Mouse (Mus musculus) olfactory bulb, adult 2 months (tissue): ENCODE measurements around the gene Ttc6.

ENCODE experiments used
- CTCF ChIP-seq: fragments of 200-500 bp; IDR thresholded peaks from 2 replicates; pipeline ENCODE4 v1.5.1; 2012; ENCODE audit warnings: low read depth, mild to moderate bottlenecking, low read length, moderate library complexity; ENCODE audit not compliant: insufficient read depth
- POLR2A ChIP-seq: fragments of 200-500 bp; IDR thresholded peaks from 2 replicates; pipeline ENCODE4 v1.6.1; 2012; ENCODE audit warnings: mild to moderate bottlenecking, low read depth, low read length, moderate library complexity; ENCODE audit not compliant: insufficient read depth

DNA sequence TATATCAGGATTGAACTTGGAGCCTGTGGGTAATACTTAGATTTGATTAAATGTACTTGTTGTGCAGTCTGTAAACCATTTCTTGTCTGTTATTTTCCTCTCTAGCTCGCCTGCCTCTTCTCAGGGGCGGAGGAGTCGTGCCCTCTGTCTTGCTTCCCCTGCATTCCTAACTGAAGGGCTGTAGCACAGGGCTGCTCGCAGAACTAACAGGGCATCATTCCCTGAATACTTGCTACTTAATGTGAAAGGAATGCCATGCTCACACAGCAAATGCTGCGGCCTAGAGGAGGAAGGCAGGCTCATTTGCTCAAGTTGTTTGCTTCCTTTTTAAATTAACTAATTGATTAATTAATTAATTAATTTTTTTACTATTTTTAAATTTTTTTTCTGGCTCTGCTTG, 43.7 kb downstream of the Ttc6 start:
- no peak for TF ChIP-seq CTCF
- no peak for TF ChIP-seq POLR2A
